Comparison of ENCODE assay signal across 10 mouse cellular contexts in the genomic region with DNA sequence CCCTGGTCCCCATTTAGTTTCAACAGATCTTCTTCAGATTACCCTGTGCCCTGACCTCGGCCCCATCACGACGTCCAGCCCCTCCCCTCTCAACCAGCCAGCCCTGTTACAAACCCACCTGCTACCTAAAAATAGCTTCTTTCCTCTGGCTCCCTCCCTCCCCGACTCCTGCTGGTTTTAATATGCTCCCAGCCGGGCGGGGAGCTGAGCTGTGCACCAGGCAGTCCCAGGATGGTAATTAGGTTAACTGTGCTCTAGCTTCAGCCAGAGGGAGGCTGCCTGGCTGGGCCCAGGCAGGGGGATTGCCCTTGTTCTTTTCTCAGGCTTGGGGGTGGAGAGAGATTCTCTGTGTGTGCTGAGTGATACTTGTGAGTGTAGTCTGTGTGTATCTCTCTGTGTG. TPM values are rescaled to one million over a fixed set of nuclear protein-coding genes. Genes with fewer than 3 reads are reported as not detected.
A peak's percentile ranks its signal among the peaks of the same experiment; 100 is the strongest.
DNase-seq lines count a peak whose midpoint lies in the region; ATAC-seq lines count a peak whose summit lies in the region.
"Had no signal": no experiment of that assay in that cellular context is flagged by ENCODE, and none has a peak within 500 bp of the region (broad histone marks: within the 10 kb centered on the region; RNA-seq: fewer than 3 reads in every experiment).

No protein-coding gene starts in this region.

- H3K4me3 ChIP-seq in midbrain, embryonic 14.5 days (replicated peaks; ENCODE audit: low read depth, low read length): no peak overlapping the region

- H3K9me3 ChIP-seq in midbrain, embryonic 14.5 days (ENCODE audit: control insufficient read depth, low read length): no peaks in the 10 kb centered on the region

- peak overlapping the region; percentile 75 for H3K27ac ChIP-seq in midbrain, embryonic 14.5 days (replicated peaks; ENCODE audit: low read depth, low read length)

- ATAC-seq in midbrain, embryonic 14.5 days (ENCODE audit: low FRiP score, low TSS enrichment): peak; percentile 62; the same call in 1 of the 2 replicates

- intact Hi-C loops in left cerebral cortex, postnatal 10 days (cut with DNase I): no loop called here

- H3K4me1 ChIP-seq in midbrain, embryonic 14.5 days (ENCODE audit: control insufficient read depth, insufficient read depth, low read length): peaks cover 22% of the 10 kb centered on the region

- peak overlapping the region; percentile 32; the same call in 1 of the 2 replicates for H3K9ac ChIP-seq in midbrain, embryonic 14.5 days (replicated peaks; ENCODE audit: low read length)

- 1% methylated on average over 6 of the region's 6 CpGs for WGBS in midbrain, embryonic 14.5 days

- no peak overlapping the region for H3K4me2 ChIP-seq in midbrain, embryonic 14.5 days (ENCODE audit: low read length)

- H3K36me3 ChIP-seq in midbrain, embryonic 14.5 days (ENCODE audit: control insufficient read depth, insufficient read depth, low read length): no peaks in the 10 kb centered on the region

- no peaks in the 10 kb centered on the region for H3K27me3 ChIP-seq in midbrain, embryonic 14.5 days (ENCODE audit: control insufficient read depth, insufficient read depth, low read length)

- peak; percentile 42 to 43 for DNase-seq in cerebellum, postnatal 36 days
- DNase-seq in cerebellum, adult 9-11 months: no peak
- DNase-seq in NIH3T3 (ENCODE audit: low read depth): peak; percentile 55
- peak; percentile 53 for DNase-seq in forelimb bud, embryonic 11.5 days (ENCODE audit: low read depth, low spot score)
- peak; percentile 68 for DNase-seq in midbrain, embryonic 14.5 days
- no peak for DNase-seq in left cerebral cortex, postnatal 10 days (ENCODE audit: extremely low spot score in 1 of 2, low spot score in 2 of 2)
- no peak for DNase-seq in thymus, postnatal 4 days
- no peak for DNase-seq in kidney, adult 11 months
- DNase-seq: kidney, postnatal 36 days; lung, postnatal 10 days had no signal

RNA-seq across cellular contexts. Expression of gene Srrm3, which starts 5.8 kb away (rescaled TPM):
- polyA plus RNA-seq in midbrain, embryonic 14.5 days (2014; fragmentation: Nextera tagmentation; extraction: Ambion mirVana): 59.8 and 66.2 TPM in 2 replicates
- 10 to 100 TPM; 73.7 to 79.8 TPM for total RNA-seq in left cerebral cortex, postnatal 10 days (2021)

RNA-seq across cellular contexts. Expression of gene Mdh2, which starts 22.6 kb away (rescaled TPM):
- polyA plus RNA-seq in midbrain, embryonic 14.5 days (2014; fragmentation: Nextera tagmentation; extraction: Ambion mirVana): 573 and 587 TPM in 2 replicates
- 100 to 1,000 TPM; 476 to 478 TPM for total RNA-seq in left cerebral cortex, postnatal 10 days (2021)

RNA-seq across cellular contexts. Expression of gene Styxl1, which starts 22.7 kb away (rescaled TPM):
- 0.23 and 0.63 TPM in 2 replicates for polyA plus RNA-seq in midbrain, embryonic 14.5 days (2014; fragmentation: Nextera tagmentation; extraction: Ambion mirVana)
- total RNA-seq in left cerebral cortex, postnatal 10 days (2021): not detected

RNA-seq across cellular contexts. Expression of gene Tmem120a, which starts 56.7 kb away (rescaled TPM):
- 76.8 and 79.8 TPM in 2 replicates for polyA plus RNA-seq in midbrain, embryonic 14.5 days (2014; fragmentation: Nextera tagmentation; extraction: Ambion mirVana)
- total RNA-seq in left cerebral cortex, postnatal 10 days (2021): 10 to 100 TPM; 20.7 to 22.0 TPM

Comparison
In these comparisons a context has a peak if more than half of its experiments do, and no peak if none do; other contexts are left out.
1. DNase-seq: peak in cerebellum, postnatal 36 days (2 of 2), NIH3T3 (single experiment), forelimb bud, embryonic 11.5 days (single experiment) and midbrain, embryonic 14.5 days (single experiment); none in cerebellum, adult 9-11 months (single experiment), left cerebral cortex, postnatal 10 days (0 of 2), thymus, postnatal 4 days (single experiment) and kidney, adult 11 months (single experiment).